Mouse (Mus musculus): ENCODE measurements around the gene Vac14.

GRCm38 (mm10) chr8:110592641-110593040 lies 25.7 kb upstream of the Vac14 start:
- TF ChIP-seq GATA1 (IDR thresholded peaks at IDR 0.05; ENCODE audit: low read length) (no peak), TAL1 (IDR thresholded peaks at IDR 0.05; ENCODE audit: low read length) (no peak)
